Mouse (Mus musculus) adrenal gland, adult (tissue): ENCODE measurements around the gene Synj1.

Source experiments
- DNase-seq, 2 experiments: peaks; one replicate each; pipeline ENCODE4 v3.0.0; 2022 to 2023; ENCODE audit warnings: low spot score in 1 of 2; ENCODE audit not compliant: inconsistent age in 2 of 2

Synj1 gene

GRCm38 (mm10) chr16:91011021-91011683, at the start of gene Synj1:
Gene Synj1 (minus strand): TSS chr16:91011308.
- peak; percentile 95 to 97 for DNase-seq

- DNase-seq, result no peak
Measured at GRCm38 (mm10) chr16:91057741-91058140, 46.6 kb upstream of the Synj1 start.

- no peak for DNase-seq
Measured at GRCm38 (mm10) chr16:91057261-91057660, 46.2 kb upstream of the Synj1 start.

GRCm38 (mm10) chr16:91056043-91056821, 45.1 kb upstream of the Synj1 start:
- DNase-seq, result no peak

GRCm38 (mm10) chr16:91055150-91055549, 44.0 kb upstream of the Synj1 start:
- no peak for DNase-seq

GRCm38 (mm10) chr16:91053599-91053998, 42.5 kb upstream of the Synj1 start:
- DNase-seq, result no peak

GRCm38 (mm10) chr16:91045511-91045910, 34.4 kb upstream of the Synj1 start:
- peak; percentile 37 to 66 for DNase-seq

GRCm38 (mm10) chr16:91044270-91045182, 33.4 kb upstream of the Synj1 start, which contains the start of gene Paxbp1:
Gene Paxbp1 (minus strand): TSS chr16:91044543.
- DNase-seq, result peak; percentile 99 to 100

GRCm38 (mm10) chr16:91043461-91044248, 32.5 kb upstream of the Synj1 start:
- DNase-seq, result peak; percentile 69 to 89

- DNase-seq, result peak in 1 of 2 experiments; percentile 61
Measured at GRCm38 (mm10) chr16:91042640-91043039, 31.5 kb upstream of the Synj1 start.

- DNase-seq, result no peak
Measured at GRCm38 (mm10) chr16:91035866-91036265, 24.8 kb upstream of the Synj1 start.

- no peak for DNase-seq
Measured at GRCm38 (mm10) chr16:91030751-91031150, 19.6 kb upstream of the Synj1 start.

- DNase-seq, result no peak
Measured at GRCm38 (mm10) chr16:91029901-91030300, 18.8 kb upstream of the Synj1 start.

GRCm38 (mm10) chr16:91029161-91029743, 18.1 kb upstream of the Synj1 start:
- peak; percentile 18 to 72 for DNase-seq

- no peak for DNase-seq
Measured at GRCm38 (mm10) chr16:91026290-91026689, 15.2 kb upstream of the Synj1 start.

- peak in 1 of 2 experiments; percentile 44 for DNase-seq
Measured at GRCm38 (mm10) chr16:91023384-91023783, 12.3 kb upstream of the Synj1 start.

GRCm38 (mm10) chr16:91020842-91021483, 9.9 kb upstream of the Synj1 start:
- DNase-seq, result no peak

- no peak for DNase-seq
Measured at GRCm38 (mm10) chr16:91019476-91019875, 8.4 kb upstream of the Synj1 start.

GRCm38 (mm10) chr16:91015761-91016160, 4.7 kb upstream of the Synj1 start:
- DNase-seq, result peak; percentile 35 to 77

- DNase-seq, result no peak
Measured at GRCm38 (mm10) chr16:91011847-91012246, 739 bp upstream of the Synj1 start.
